Mouse (Mus musculus) intestine, postnatal 0 days (tissue): ENCODE results near the gene Ap4b1. TPM values are rescaled to one million over a fixed set of nuclear protein-coding genes. Genes with fewer than 3 reads are reported as not detected.

Experiments
- ATAC-seq: fragments of 200-750 bp; cut with Nextera tagmentation; 2 replicates; pipeline ENCODE4 v1.8.0; 2017; ENCODE audit warnings: mild to moderate bottlenecking, moderate TSS enrichment, moderate library complexity
- H3K27ac ChIP-seq: fragments of 300-500 bp; sonication (generic); 2 replicates; pipeline ENCODE4 v1.5.1; 2014; ENCODE audit warnings: mild to moderate bottlenecking, low read depth, low read length, moderate library complexity
- H3K27me3 ChIP-seq: fragments of 300-500 bp; sonication (generic); replicated peaks from 2 replicates; pipeline ENCODE4 v1.6.1; 2014; ENCODE audit warnings: low read length, mixed read lengths; ENCODE audit not compliant: control insufficient read depth, insufficient read depth
- H3K36me3 ChIP-seq: fragments of 300-500 bp; sonication (generic); 2 replicates; pipeline ENCODE4 v1.6.1; 2014; ENCODE audit warnings: mild to moderate bottlenecking, moderate library complexity; ENCODE audit not compliant: control insufficient read depth, insufficient read depth
- H3K4me1 ChIP-seq: fragments of 300-500 bp; sonication (generic); replicated peaks from 2 replicates; pipeline ENCODE4 v1.6.1; 2014; ENCODE audit warnings: antibody characterized with exemption, low read length, mixed read lengths; ENCODE audit not compliant: control insufficient read depth, insufficient read depth
- H3K4me2 ChIP-seq: fragments of 300-500 bp; sonication (generic); replicated peaks from 2 replicates; pipeline ENCODE4 v1.6.1; 2014; ENCODE audit warnings: low read depth, mild to moderate bottlenecking, moderate library complexity
- H3K4me3 ChIP-seq: fragments of 300-500 bp; sonication (generic); 2 replicates; pipeline ENCODE4 v1.5.1; 2014; ENCODE audit warnings: low read depth, low read length
- H3K9ac ChIP-seq: fragments of 300-500 bp; sonication (generic); 2 replicates; pipeline ENCODE4 v1.6.1; 2014; ENCODE audit warnings: mild to moderate bottlenecking, low read depth, low read length
- H3K9me3 ChIP-seq: fragments of 300-500 bp; sonication (generic); 2 replicates; pipeline ENCODE4 v1.6.1; 2016; ENCODE audit warnings: mixed run types; ENCODE audit not compliant: control insufficient read depth
- CTCF ChIP-seq: sonication (generic); IDR thresholded peaks from 2 replicates; pipeline ENCODE4 v1.5.1; 2016; ENCODE audit warnings: low read depth, mild to moderate bottlenecking, control low read depth, antibody characterized with exemption, moderate library complexity
- WGBS: fragments of 180-500 bp; shearing (Covaris S2); extraction: QIAGEN DNeasy Blood & Tissue Kit; methylation state at CpG from one replicate; pipeline ENCODE4 v1.1.7; 2014; 5-methylcytosine and 5-hydroxymethylcytosine counted together
- polyA plus RNA-seq: library from polyadenylated mRNA; unstranded; fragments of >200 nt; fragmentation: Nextera tagmentation; extraction: Ambion mirVana; gene quantifications from 2 replicates; pipeline ENCODE4 v1.2.1, GENCODE M21; 2015

Gene Ap4b1
- polyA plus RNA-seq, 1 experiment from 2014 or later, result 12.6 TPM

DNA sequence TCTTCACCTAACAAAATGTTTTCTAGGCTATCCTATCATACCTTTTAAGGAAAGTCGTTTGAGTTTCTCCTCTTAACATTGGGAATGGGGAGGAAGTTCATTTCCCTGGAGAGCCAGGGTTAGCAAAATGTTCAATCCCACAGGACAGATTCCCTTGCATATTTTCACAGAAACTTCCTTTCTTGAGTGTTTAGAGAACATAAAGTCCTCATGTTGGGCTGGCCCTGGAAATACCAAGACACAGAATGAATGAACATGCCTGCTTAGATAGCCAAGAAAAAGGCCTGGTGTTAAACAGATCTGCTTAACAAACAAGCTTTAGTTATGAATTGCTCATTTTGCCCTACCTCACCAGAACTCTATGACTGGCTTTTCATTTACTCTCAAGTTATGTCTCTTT lies 16.8 kb upstream of the Ap4b1 start:
- Histone ChIP-seq H3K36me3 (no peaks in the 10 kb centered on the region), H3K27ac (no peak overlapping the region), H3K4me3 (no peak overlapping the region), H3K4me1 (peaks cover 4% of the 10 kb centered on the region), H3K9me3 (no peaks in the 10 kb centered on the region), H3K27me3 (no peaks in the 10 kb centered on the region), H3K4me2 (no peak overlapping the region), H3K9ac (no peak overlapping the region)
- WGBS, result 73% methylated on average over 1 of the region's 1 CpGs
- TF ChIP-seq CTCF, result no peak
- ATAC-seq, result no peak

- H3K27ac ChIP-seq, result no peak overlapping the region
- H3K36me3 ChIP-seq, result no peaks in the 10 kb centered on the region
- peaks cover 4% of the 10 kb centered on the region; the same call in 1 of the 2 replicates for H3K4me1 ChIP-seq
- H3K27me3 ChIP-seq, result no peaks in the 10 kb centered on the region
- 51% methylated on average over 2 of the region's 2 CpGs for WGBS
- ATAC-seq, result no peak
- no peak overlapping the region for H3K9ac ChIP-seq
- TF ChIP-seq CTCF, result no peak
- no peak overlapping the region for H3K4me2 ChIP-seq
- no peak overlapping the region for H3K4me3 ChIP-seq
- H3K9me3 ChIP-seq, result no peaks in the 10 kb centered on the region
Measured at GRCm38 (mm10) chr3:103796389-103796788, 12.9 kb upstream of the Ap4b1 start.

- WGBS, result 63% methylated on average over 2 of the region's 2 CpGs
- Histone ChIP-seq H3K4me2 (no peak overlapping the region), H3K9ac (no peak overlapping the region), H3K36me3 (peaks cover 14% of the 10 kb centered on the region), H3K4me1 (0 out of 2 replicates have a peak, but pooled peaks cover 2% of the 10 kb centered on the region), H3K27me3 (no peaks in the 10 kb centered on the region), H3K4me3 (no peak overlapping the region), H3K27ac (no peak overlapping the region), H3K9me3 (no peaks in the 10 kb centered on the region)
- no peak for TF ChIP-seq CTCF
- ATAC-seq, result no peak
Measured at GRCm38 (mm10) chr3:103799507-103799906, 9.8 kb upstream of the Ap4b1 start.

- H3K36me3 ChIP-seq, result peaks cover 18% of the 10 kb centered on the region
- peak overlapping the region; percentile 75 for H3K27ac ChIP-seq
- ATAC-seq, result peak; percentile 96
- no peak overlapping the region for H3K4me2 ChIP-seq
- WGBS, result 31% methylated on average over 10 of the region's 10 CpGs
- H3K4me1 ChIP-seq, result 0 out of 2 replicates have a peak, but pooled peaks cover 2% of the 10 kb centered on the region
- H3K4me3 ChIP-seq, result no peak overlapping the region
- H3K27me3 ChIP-seq, result no peaks in the 10 kb centered on the region
- H3K9ac ChIP-seq, result no peak overlapping the region
- TF ChIP-seq CTCF, result no peak
- H3K9me3 ChIP-seq, result no peaks in the 10 kb centered on the region
Measured at GRCm38 (mm10) chr3:103801631-103802531, 7.4 kb upstream of the Ap4b1 start.

DNA sequence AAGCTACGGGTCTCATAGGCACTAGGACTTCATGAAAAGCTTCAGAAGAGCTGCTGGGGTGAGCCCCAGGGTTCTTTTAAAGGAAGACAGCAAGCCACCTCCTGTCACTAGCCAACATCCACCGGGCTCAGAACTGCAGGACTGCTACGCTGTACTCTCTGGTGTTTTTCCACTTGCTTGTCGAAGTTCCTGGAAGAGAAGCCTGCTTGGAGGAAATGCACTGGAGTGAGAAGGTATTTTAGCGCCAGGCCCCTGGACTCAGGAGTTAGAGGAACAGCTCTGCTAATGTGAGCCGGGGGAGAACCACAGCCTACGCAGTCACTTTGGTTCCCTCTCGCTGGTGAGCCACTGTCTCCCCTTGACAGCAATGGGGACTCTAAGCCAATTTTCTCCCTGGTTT lies 6.5 kb upstream of the Ap4b1 start:
- Histone ChIP-seq H3K4me2 (no peak overlapping the region), H3K36me3 (peaks cover 18% of the 10 kb centered on the region), H3K9me3 (no peaks in the 10 kb centered on the region), H3K4me3 (no peak overlapping the region), H3K27me3 (no peaks in the 10 kb centered on the region), H3K9ac (no peak overlapping the region), H3K4me1 (0 out of 2 replicates have a peak, but pooled peaks cover 2% of the 10 kb centered on the region), H3K27ac (peak overlapping the region; percentile 62)
- 81% methylated on average over 8 of the region's 8 CpGs for WGBS
- ATAC-seq, result no peak
- TF ChIP-seq CTCF, result no peak

GRCm38 (mm10) chr3:103805671-103806070 lies 3.6 kb upstream of the Ap4b1 start:
- Histone ChIP-seq H3K4me3 (no peak overlapping the region), H3K27ac (no peak overlapping the region), H3K4me1 (0 out of 2 replicates have a peak, but pooled peaks cover 2% of the 10 kb centered on the region), H3K36me3 (peaks cover 18% of the 10 kb centered on the region), H3K27me3 (no peaks in the 10 kb centered on the region), H3K9me3 (no peaks in the 10 kb centered on the region), H3K9ac (no peak overlapping the region), H3K4me2 (no peak overlapping the region)
- no peak for ATAC-seq
- TF ChIP-seq CTCF, result no peak
- WGBS, result 98% methylated on average over 1 of the region's 1 CpGs
